Comparison of ENCODE assay signal across 10 mouse cellular contexts in the genomic region with DNA sequence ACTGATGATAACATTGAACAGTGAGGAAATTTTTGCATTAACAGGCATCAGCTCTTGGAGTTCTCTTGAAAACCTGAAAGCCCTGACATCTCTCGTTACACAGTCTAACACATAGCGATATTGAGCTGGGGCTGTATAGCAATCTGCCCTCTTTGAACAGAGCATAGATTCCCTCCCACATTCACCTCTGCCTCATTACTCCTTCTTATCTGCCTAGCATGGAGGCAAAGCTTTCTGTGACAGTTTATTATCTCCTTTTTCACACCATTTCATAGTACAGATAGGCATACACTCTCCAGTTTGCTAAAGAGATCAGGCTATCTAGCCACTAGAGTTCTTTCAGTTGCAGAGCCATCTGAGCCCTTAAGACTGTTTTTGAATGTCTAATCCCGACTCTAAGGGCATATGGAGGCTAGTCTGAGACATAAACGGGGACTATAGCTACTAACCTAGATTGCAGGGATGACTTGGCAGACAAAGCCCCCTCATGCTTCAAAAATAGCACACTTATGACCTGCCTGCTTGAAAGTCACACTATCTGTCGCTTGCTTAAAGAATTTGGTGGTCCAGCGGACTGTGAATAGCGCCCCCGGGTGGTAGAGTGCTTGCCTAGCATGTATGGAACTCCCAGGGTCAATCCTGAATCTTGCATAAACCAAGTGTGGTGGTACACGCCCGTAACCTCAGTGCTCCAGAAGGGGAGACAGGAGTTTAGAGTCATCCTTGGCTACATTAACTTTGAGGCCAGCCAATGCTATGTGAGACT.
DNase-seq lines count a peak whose midpoint lies in the region; ATAC-seq and TF ChIP-seq lines count a peak whose summit lies in the region.
"Had no signal": no experiment of that assay in that cellular context is flagged by ENCODE, and none has a peak within 500 bp of the region (broad histone marks: within the 10 kb centered on the region; RNA-seq: fewer than 3 reads in every experiment).

No protein-coding gene starts in this region.

- no peak for DNase-seq in kidney, postnatal 0 days (ENCODE audit: low spot score)
- DNase-seq in kidney, adult 8-10 months: no peak
- peak; percentile 6 for DNase-seq in G1E (ENCODE audit: low spot score)
- DNase-seq in c-Kit-positive CD71-positive TER-119-negative erythroid progenitor cells, embryonic 14.5 days (ENCODE audit: low read depth): peak; percentile 20
- DNase-seq in retina, embryonic 14.5 days (ENCODE audit: low spot score): peak; percentile 12
- DNase-seq in adrenal gland, postnatal 25 days: no peak
- DNase-seq: cerebellum, adult 9-10 months had no signal

- no peak overlapping the region for H3K27ac ChIP-seq in kidney, postnatal 0 days
- no peak overlapping the region for H3K27ac ChIP-seq in hindbrain, embryonic 13.5 days
- H3K27ac ChIP-seq: hindbrain, embryonic 10.5 days; macrophage had no signal

- WGBS in kidney, postnatal 0 days: 59% methylated on average over 10 of the region's 10 CpGs
- 62% methylated on average over 10 of the region's 10 CpGs for WGBS in hindbrain, embryonic 13.5 days

- H3K4me1 ChIP-seq in kidney, postnatal 0 days (replicated peaks; ENCODE audit: insufficient read depth, low read length): no peaks in the 10 kb centered on the region
- peaks cover 54% of the 10 kb centered on the region for H3K4me1 ChIP-seq in G1E (ENCODE audit: insufficient read depth, low read depth, low read length)
- no peaks in the 10 kb centered on the region for H3K4me1 ChIP-seq in hindbrain, embryonic 13.5 days (replicated peaks)
- H3K4me1 ChIP-seq: hindbrain, embryonic 10.5 days had no signal

- no peaks in the 10 kb centered on the region for H3K27me3 ChIP-seq in kidney, postnatal 0 days (ENCODE audit: insufficient read depth, low read length)
- no peaks in the 10 kb centered on the region for H3K27me3 ChIP-seq in G1E (ENCODE audit: insufficient read depth, low read length)
- no peaks in the 10 kb centered on the region for H3K27me3 ChIP-seq in hindbrain, embryonic 13.5 days

- no peaks in the 10 kb centered on the region for H3K9me3 ChIP-seq in kidney, postnatal 0 days (replicated peaks; ENCODE audit: low read length)
- no peaks in the 10 kb centered on the region for H3K9me3 ChIP-seq in G1E (replicated peaks)
- no peaks in the 10 kb centered on the region for H3K9me3 ChIP-seq in hindbrain, embryonic 13.5 days
- H3K9me3 ChIP-seq: hindbrain, embryonic 10.5 days had no signal

- H3K4me2 ChIP-seq in kidney, postnatal 0 days (ENCODE audit: low read length): no peak overlapping the region
- H3K4me2 ChIP-seq in hindbrain, embryonic 13.5 days: no peak overlapping the region

- peak; percentile 32; the same call in 1 of the 2 replicates for TF ChIP-seq CTCF in kidney, postnatal 0 days (IDR thresholded peaks at IDR 0.05; ENCODE audit: low read depth)
- TF ChIP-seq CTCF in G1E (IDR thresholded peaks at IDR 0.05; ENCODE audit: low read depth, low read length): peak; percentile 42

- no peak for ATAC-seq in kidney, postnatal 0 days (replicated peaks; ENCODE audit: low FRiP score, low read depth)
- ATAC-seq in G1E (ENCODE audit: extremely low read depth, insufficient number of reproducible peaks, low FRiP score, poor library complexity, severe bottlenecking): peak; percentile 41
- no peak for ATAC-seq in hindbrain, embryonic 13.5 days (ENCODE audit: low FRiP score)

- H3K9ac ChIP-seq in kidney, postnatal 0 days (ENCODE audit: low read depth, low read length): no peak overlapping the region
- H3K9ac ChIP-seq in hindbrain, embryonic 13.5 days: no peak overlapping the region

- H3K4me3 ChIP-seq in kidney, postnatal 0 days (replicated peaks; ENCODE audit: low read depth, low read length): no peak overlapping the region
- H3K4me3 ChIP-seq in G1E (ENCODE audit: low read depth, low read length): peak overlapping the region; percentile 13; the same call in 1 of the 2 replicates
- H3K4me3 ChIP-seq in hindbrain, embryonic 13.5 days: no peak overlapping the region
- H3K4me3 ChIP-seq: hindbrain, embryonic 10.5 days had no signal

- no peaks in the 10 kb centered on the region for H3K36me3 ChIP-seq in kidney, postnatal 0 days (ENCODE audit: insufficient read depth, low read length)
- no peaks in the 10 kb centered on the region for H3K36me3 ChIP-seq in G1E (replicated peaks)
- H3K36me3 ChIP-seq in hindbrain, embryonic 13.5 days: no peaks in the 10 kb centered on the region
- H3K36me3 ChIP-seq: hindbrain, embryonic 10.5 days had no signal

Comparison
In these comparisons a context has a peak if more than half of its experiments do, and no peak if none do; other contexts are left out.
1. DNase-seq: peak in G1E (single experiment), c-Kit-positive CD71-positive TER-119-negative erythroid progenitor cells, embryonic 14.5 days (single experiment) and retina, embryonic 14.5 days (single experiment); none in kidney, postnatal 0 days (single experiment), kidney, adult 8-10 months (0 of 2) and adrenal gland, postnatal 25 days (single experiment).